Mouse (Mus musculus): Measurements from ENCODE around the gene Gm43951. TPM values are rescaled to one million over a fixed set of nuclear protein-coding genes. Genes with fewer than 3 reads are reported as not detected.
"Not testable (repeated sequence)": the region's sequence is repeated elsewhere in the genome, so short reads cannot be mapped to it uniquely, and the experiment has no call there.

The Gm43951 gene
- total RNA-seq, 1 experiment from 2014 or later = 1.2 TPM

DNA sequence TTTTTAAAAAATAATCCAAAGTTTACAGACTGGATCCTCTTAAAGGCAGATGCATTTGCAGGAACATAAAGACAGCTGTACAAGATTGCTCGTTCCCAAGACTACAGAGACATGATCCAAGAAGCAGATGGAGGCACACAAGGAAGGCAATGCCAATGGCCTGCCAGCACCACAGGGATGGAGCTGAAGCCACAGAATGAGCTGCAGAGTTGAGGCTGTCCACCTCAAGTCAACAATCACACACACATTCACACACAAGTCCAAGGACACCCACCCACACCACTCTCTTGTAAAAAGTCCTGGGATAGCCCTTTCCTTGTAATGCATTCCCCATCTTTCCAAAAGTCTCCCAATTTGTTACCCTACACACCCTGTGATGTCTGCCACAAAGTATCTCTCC is 3.2 kb downstream of the Gm43951 start:
- DNase-seq = no peak

DNA sequence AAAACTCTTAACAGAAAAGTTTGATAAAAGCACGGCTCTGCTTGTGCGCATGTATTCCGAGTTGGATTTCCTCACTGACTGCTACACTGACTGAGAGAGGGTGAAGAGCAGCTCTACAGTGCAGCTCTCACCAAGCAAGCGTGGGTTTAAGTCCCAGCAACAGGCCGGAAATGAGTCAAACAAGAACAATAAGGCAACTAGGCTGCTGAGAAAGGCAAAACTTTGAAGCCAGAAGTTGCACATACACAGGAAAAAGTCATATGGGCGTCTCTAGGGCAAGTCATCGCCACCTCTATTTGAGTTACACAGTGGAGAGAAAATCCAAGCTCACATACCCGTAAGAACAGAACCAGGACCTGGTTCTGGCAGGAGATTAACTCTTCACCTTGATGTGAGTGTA is 10.1 kb downstream of the Gm43951 start:
- DNase-seq = no peak

DNA sequence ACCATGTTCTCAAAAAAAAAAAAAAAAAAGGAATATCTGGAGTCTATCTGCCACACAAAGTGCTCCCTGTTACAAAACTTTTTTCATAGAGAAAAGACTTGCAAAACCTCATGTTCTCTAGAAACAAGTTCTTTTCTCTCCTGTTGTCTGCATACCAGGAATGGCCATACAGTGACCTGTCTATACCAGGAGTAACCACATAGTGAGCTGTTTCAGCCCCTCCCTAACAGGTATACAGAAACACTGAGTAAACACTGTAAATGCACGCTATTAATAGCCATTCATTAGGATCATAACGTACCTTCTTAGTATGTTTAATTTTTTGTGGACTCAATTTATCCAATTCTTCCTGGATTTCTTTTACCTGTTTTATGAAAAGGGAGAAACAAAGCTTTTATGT is 12.4 kb downstream of the Gm43951 start:
- DNase-seq = no peak

DNA sequence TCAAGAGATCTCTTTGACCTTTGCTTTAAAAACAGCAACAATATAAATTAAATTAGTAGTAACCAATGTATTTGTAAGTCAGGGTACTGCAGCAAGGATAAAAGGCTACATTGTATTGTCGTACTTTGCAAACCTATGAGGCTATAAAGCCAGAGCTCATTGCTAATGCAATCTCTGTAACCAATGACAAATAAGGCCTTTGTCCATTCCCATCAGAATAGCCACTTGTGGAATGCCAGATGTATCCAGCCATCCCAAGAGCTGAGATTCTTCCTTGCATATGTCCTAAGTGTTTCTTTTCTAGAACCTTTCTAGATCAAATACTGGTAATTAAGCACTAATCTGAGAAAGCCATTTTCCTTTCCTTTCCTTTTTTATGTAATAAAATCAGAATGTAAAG is 15.8 kb downstream of the Gm43951 start:
- no peak for DNase-seq

DNA sequence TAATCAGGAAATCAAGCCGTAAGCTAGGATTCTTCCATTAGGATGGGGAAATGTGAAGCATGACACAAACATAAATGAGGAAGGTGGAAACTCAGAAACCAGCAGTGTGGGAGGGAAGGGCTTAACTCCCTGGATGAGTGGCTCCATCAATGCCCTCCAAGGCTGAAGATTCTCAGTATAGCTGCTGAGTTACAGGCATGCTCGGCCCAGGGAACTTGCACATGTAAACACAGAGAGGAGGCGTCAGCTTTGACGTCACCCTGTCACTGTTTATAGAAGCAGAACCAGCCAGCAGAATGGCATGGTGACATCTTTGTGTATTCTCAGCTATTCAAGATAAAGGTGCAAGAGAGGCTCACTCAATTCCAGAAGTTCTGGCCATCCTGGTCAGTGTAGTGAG is 22.4 kb downstream of the Gm43951 start:
- no peak for DNase-seq

DNA sequence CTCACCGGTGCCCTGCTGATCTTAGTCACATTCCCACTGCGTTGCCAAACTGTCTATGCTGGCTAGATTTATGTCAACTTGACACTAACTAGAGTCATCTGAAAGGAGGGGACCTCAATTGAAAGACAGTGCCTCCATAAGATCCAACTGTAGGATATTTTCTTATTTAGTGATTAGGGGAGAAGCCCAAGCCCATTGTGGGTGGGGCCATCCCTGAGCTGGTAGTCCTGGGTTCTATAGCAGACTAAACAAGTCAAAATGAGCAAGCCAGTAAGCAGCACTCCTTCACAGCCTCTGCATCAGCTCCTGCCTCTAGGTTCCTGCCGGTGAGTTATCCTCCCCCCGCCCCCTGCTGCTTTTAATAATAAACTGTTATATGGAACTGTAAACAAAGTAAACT is 25.5 kb downstream of the Gm43951 start:
- no peak for DNase-seq

DNA sequence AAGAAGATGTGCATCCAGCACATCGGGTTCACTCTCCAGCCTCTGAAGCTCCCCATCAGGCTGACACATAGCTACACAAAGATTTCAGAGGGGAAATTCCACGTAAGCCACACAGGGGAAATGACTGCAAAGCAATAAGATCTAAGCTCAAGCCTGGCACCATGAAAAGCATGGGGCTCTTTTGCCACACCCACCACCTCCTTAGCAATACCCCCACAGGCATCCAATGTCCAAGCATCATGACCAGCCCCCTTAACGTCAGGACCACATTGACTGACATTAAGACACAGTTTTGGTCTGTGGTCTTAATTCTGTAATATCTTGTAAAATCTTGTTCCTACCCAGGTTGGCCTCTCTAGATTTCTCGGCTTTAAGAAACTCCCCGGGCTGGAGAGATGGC is 26.1 kb downstream of the Gm43951 start:
- no peak for DNase-seq

DNA sequence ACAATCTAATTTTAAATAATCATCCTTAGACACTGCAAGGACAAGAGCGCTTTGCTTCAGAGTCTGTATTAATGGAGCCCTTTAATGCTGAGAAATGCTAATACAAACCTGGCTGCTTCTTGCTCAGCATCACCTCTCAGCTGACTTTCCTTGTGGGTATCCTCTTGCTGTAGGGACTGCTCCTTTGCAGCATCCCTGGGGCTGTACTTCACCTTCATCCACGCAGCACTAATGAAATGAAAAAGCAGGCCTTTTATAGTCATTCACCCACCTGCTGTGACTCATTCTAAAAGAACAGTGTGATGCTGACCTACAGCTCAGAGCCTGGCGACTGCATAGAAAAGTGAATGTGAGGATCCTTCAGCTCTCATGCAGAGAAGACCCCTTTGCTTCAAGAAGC is 30.1 kb downstream of the Gm43951 start:
- DNase-seq = no peak

DNA sequence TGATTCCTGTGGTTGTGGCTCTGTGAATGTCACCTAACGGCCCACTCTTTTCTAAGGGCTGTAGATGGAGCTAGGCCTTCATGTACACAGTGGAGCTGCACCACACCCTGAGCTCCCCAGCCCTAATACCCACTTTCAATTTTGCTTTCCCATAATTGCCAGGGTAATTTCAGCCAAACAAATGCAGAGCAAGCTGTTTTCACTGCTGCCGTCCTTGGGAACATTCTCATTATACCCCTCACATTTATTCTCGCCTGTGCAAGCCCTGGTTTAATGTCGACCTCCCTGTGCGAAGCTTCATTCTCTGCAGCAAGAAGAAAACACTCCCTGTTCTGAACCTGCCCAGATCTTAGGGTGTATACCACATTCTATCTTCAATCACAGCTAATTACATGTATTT is 30.7 kb downstream of the Gm43951 start:
- no peak for DNase-seq

DNA sequence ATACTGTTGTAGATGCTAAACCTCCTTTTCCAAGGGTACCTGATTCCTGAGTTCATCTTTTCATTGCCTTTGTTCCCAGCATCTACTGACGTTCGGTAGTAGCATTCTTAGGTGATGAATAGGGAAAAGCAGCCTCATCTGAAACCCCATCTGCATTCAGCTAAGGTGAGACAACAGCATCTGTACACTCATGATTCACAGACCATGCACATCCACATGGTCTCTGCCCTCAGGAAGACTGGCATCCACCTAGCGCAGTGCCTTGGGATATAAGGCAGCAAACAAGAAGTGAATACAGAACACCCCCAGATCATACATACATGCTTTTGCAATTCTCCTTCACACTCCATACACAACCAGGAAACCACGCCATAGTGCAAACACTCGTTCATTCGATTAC is 31.9 kb downstream of the Gm43951 start:
- no peak for DNase-seq

DNA sequence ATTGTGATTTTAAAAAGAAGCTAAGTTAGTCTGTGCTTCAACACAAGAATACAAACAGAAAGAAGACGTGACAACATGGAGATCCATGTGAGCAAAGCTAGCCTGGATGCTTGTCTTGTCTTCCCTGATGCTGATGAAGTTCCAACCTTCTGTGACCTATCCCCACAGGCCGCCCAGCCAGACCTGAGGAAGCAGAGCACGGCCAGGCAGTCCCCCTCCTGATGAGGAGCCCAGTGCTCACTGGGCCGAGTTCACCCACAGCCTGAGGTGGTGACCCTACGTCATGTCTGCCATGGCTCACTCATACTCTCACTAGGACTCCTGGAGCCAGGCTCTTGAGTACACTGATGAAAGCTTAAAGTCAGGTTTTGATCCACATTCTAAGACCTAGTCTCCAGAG is 33.1 kb downstream of the Gm43951 start:
- DNase-seq = no peak

DNA sequence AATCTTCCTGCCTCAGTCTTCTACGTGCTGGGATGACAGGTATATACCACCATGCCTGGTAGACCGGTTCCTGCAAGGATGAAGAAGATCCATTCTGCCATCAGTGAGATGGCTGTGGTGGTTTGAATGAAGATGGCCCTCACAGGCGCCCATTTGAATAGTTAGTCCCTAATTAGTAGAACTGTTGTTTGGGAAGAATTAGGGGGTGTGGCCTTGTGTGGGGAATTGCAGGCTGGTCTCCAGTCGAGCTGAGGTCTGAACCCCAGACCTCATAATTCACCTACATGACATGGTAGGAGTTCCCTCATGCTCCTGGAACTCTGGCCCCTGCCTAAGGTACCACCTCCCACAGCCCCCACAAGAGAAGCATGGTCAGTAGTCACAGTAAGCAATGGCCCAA is 34.7 kb downstream of the Gm43951 start:
- DNase-seq = not testable (repeated sequence)

DNA sequence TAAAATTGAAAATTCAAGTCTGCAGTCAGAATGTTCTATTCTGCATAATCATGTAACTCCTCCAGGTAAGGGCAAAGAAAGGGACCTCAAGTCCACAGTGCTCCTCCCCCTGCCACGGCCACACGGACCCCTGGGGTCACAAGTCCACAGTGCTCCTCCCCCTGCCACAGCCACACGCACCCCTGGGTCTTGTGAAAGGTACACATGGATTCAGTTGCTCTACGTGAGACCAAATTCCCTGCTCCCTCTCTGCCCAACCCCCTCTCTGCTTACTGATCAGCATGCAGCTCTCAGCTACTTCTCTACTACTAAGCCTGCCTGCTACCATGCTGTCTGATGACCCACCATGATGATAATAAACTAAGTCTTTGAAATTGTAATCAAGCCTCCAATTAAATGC is 36.8 kb downstream of the Gm43951 start:
- DNase-seq = no peak

DNA sequence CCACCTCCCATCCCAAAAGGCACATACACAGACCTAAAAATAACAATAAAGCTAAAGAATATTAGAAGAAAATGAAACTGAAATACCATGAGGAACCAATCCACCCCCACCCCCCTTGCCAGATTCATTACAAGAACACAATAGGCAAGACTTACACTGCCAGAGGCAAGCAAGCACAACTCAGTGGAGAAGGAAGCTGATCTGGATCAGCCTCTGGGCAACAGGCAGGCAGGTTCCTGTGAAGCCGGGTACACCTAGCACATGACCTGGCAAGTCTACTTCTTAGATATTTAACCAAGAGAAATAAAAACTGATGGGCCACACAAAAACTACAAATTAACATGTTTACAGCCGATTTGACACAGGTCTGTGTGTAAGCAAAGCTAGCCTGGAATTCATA is 43.4 kb downstream of the Gm43951 start:
- DNase-seq = no peak

DNA sequence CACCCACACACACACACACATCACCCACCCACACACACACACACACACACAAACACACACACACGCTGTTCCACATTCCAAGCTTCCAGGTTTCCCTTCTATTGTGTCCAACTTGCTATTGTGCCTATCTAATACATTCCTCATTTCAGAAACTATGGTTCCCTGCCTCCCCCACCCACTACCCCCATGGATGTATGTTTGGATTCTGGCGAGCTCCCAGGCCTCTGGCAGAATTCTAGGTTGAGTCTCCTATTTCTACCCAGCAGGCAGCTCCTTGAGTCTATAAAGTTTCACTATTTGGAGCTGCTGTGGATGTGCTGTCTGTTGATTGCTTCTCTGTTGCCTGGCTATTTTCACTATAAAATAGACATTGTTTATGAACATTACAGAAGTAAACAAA is 50.0 kb downstream of the Gm43951 start:
- no peak for DNase-seq

DNA sequence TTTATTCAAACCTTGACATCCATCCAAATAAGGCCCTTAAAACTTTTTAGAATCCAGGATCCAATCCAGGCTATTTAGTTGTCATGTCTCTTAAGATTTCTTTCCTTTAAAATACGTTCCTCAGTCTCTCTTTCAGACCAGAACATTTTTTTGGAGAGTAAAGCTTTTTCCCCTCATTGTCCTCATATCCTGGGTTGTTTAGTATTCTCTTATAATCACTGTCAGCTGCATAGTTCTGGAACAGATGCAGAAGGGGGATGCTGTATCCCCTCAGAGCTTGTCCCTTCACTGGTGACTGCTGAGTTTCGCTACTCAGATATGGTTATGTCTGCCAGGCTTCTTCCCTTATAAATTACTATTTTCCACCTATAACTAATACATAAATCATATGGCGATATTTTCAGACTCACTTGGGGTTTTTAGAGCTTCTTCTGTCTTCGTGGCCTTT is 50.6 kb downstream of the Gm43951 start:
- no peak for DNase-seq

DNA sequence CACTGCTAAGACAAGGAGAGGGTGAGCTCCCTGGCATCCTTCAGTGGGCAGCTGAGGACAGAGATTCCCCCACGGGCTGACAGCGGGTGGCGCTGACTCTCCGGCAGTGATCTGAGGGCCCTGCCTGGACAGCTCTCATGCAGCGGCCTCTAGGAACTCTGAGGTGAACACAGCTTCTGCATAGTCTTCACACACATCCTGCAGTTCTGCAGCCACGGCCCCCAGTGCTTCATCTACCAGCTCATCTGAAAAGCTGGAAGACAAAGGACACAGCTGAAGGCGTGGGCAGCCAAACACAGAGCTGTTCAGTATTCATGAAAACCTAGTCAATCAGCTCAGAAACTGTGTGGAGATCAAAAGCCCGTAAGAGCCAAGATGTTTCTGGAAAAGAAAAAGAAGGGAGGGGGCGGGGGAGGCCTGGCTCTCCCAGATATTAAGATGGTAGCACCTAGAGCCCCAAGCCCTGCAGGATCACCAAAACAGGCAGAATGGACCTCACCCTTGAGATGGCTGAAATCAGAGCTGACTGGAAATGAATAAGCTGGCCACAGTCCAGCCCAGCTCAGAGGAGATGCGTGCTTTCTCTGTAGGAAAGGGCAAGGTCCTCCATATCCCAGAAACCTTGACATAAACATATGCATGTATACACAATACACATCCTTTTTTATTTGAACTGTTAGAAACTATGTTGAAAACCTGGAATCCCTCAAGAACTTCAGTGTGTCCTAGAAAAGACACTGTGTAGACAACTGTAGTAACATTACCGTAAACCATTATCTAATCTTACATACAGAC is 51.3 kb downstream of the Gm43951 start:
- peak; percentile 45 for DNase-seq

Other genes with a start within 250 kb of the Gm43951 start
- gene Aipl1, start 169.3 kb downstream of the Gm43951 start, total RNA-seq (2021) = 0.18 TPM in 1 of 2 replicates, not detected in the other
- gene Pimreg, start 164.8 kb downstream of the Gm43951 start, total RNA-seq (2021) = 8.4 and 13.2 TPM in 2 replicates
- gene Pitpnm3, start 71.1 kb downstream of the Gm43951 start, total RNA-seq (2021) = 1.8 and 1.9 TPM in 2 replicates
- 12.3 and 12.5 TPM in 2 replicates for gene 4933427D14Rik, start 619 bp upstream of the Gm43951 start, total RNA-seq (2021)
- 70.6 and 78.6 TPM in 2 replicates for gene Txndc17, start 707 bp upstream of the Gm43951 start, total RNA-seq (2021)
- 13.3 and 15.7 TPM in 2 replicates for gene Med31, start 8.8 kb upstream of the Gm43951 start, total RNA-seq (2021)
- 0.15 TPM in 1 of 2 replicates, not detected in the other for gene Slc13a5, start 60.4 kb upstream of the Gm43951 start, total RNA-seq (2021)
- 23.7 and 28.4 TPM in 2 replicates for gene Xaf1, start 94.8 kb upstream of the Gm43951 start, total RNA-seq (2021)
- gene Fbxo39, start 107.6 kb upstream of the Gm43951 start, total RNA-seq (2021) = 0.18 TPM in 1 of 2 replicates, not detected in the other
- gene Tekt1, start 155.6 kb upstream of the Gm43951 start, total RNA-seq (2021) = 0.21 TPM in 1 of 2 replicates, not detected in the other
- 2.6 and 2.7 TPM in 2 replicates for gene Smtnl2, start 204.9 kb upstream of the Gm43951 start, total RNA-seq (2021)
- gene Ggt6, start 228.7 kb upstream of the Gm43951 start, total RNA-seq (2021) = 3.7 and 4.4 TPM in 2 replicates
- 83.9 and 101 TPM in 2 replicates for gene Mybbp1a, start 234.5 kb upstream of the Gm43951 start, total RNA-seq (2021)

Measured in adrenal gland, postnatal 25 days (tissue).